Mouse (Mus musculus) mouse embryonic stem cell (cell line): Measurements from ENCODE around the gene Gm9837.

Experiments
- in situ Hi-C, 2 experiments: fragments of 300-500 bp; cut with MboI; formaldehyde crosslinking; loops; 1 replicate in 1 of 2; 3 replicates in 1 of 2; pipeline ENCODE4 v1.14.3; 2019 to 2020; ENCODE audit warnings: low sequenced_read_pairs in 2 of 2, low pct_unique_long_range_greater_than_20kb in 1 of 2, mixed read lengths in 1 of 2; ENCODE audit not compliant: unreplicated experiment in 1 of 2

Gm9837 gene

DNA sequence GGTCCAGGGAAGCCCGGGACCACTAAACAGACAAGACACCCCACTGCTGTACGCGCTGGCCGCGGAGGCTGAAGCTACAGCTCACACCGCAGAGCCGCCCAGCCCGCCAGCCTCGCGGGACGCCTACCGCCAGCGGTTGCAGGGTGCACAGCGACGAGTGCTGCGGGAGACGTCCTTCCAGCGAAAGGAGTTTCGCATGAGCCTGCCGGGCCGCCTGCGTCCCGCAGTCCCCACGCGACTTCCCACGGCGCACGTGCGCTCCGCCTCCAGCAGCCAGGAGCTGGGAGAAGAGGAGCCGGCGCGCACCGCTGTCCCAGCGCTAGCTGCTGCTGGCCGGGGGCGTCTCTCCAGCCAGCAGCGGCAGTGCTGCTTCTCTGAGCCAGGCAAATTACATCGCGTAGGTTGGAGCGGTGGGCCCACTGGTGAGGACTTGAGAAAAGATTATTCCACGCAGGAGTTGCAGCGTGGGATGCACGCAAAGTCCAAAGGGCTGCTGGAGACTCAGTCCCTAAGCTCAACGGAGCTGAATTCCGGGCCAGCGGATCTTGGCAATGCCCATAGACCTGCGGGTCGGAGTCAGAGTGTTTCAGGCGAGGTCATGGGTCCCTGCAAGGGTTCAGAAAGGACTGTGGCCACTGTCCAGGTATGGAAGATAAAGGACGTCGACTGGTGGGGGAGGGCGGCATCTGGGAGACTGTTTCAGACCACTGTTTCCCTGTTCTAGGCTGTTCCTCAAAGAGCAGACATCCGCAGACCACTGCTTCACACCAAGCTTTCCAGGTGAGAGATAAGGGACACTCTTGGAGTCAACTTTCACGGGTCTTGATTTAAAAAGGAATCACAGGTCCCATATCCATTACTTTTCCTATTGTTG, 6.5 kb downstream of the Gm9837 start:
- in situ Hi-C loops = no loop called here

- in situ Hi-C loops = no loop called here
Observed at GRCm38 (mm10) chr11:53461727-53462126, 8.6 kb downstream of the Gm9837 start.

GRCm38 (mm10) chr11:53460192-53460591, 10.1 kb downstream of the Gm9837 start:
- in situ Hi-C loops = no loop called here

- in situ Hi-C loops = no loop called here
Observed at GRCm38 (mm10) chr11:53458996-53459395, 11.3 kb downstream of the Gm9837 start.

DNA sequence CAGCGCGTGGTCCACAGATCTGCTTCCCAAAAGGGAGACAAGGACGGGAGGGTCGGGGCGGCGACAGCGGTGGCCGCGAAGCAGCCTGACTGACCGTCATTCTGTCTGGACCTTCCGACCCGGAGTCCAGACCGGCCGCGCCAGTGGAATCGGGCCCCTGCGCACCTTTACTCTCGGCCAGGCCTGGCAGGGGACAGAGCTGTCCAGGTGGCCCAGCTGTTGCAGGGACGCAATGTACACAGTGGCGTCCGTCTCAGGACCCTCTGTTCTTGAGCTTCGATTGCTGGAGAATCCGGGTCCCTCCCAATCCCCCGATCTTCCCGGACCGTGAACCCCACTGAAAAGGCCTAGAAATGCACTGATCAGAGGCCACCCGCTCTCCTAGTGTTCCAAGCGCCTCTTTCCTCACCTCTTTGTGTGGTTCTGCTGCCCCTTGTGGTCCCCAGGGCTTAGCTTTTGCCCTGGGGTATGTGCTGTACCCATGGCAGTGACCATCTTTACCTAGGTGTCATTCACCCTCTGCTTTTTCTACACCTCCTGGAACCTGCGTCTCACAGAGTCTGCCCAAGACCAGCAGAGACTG, 12.8 kb downstream of the Gm9837 start:
- in situ Hi-C loops = no loop called here

DNA sequence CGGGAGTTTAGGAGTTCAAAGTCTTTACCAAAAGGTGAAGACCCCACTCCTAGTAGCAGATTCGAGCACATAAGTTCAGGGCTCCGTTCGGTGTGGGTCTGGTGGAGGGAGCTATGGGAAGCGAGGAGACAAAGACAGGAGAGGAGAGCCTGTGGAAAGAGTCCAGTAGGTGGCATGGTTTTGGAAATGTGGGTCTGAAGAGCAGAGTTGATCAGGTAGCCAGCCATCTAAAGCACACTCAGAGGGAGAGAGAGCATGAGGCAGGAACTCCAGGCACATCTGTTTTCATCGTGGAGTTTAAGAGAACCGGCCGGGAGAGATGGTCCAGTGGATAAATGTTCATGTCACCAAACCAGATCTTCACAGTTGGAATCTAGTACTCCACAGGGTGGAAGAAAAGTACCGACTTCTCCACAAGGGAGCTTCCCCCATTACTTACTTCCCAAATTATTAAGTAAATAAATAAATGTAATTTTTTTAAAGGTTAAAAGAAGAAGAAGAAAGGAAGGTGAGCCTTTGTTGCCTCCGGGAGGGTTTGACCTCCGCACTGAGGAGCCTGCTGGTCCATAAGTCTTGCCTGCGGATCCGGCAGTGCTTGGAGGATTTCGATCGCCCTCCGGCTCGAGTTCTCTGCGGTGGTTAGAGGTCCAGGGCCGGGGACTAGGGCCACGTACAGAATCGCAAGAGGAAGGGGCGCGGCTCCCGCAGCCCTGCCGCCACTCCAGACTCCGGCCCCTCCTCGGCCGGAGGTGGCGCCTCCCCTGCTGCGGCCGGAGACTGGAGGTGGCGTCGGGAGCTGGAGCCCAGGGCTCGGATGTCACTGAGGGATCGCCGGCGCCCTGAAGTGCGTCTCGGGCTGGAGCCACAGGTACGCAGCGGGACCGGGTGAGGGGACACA, 13.6 kb downstream of the Gm9837 start, which contains the start of the genes Gm10447 and Shroom1:
Gene Gm10447 (minus strand): TSS at position 637 of the 898 bp plus-strand sequence.
Gene Shroom1 (plus strand): TSS at position 732 of the 898 bp plus-strand sequence.
- in situ Hi-C loops = no loop called here

GRCm38 (mm10) chr11:53453031-53453430, 17.2 kb downstream of the Gm9837 start:
- in situ Hi-C loops = no loop called here

- in situ Hi-C loops = no loop called here
Observed at GRCm38 (mm10) chr11:53452396-53452795, 17.9 kb downstream of the Gm9837 start.

DNA sequence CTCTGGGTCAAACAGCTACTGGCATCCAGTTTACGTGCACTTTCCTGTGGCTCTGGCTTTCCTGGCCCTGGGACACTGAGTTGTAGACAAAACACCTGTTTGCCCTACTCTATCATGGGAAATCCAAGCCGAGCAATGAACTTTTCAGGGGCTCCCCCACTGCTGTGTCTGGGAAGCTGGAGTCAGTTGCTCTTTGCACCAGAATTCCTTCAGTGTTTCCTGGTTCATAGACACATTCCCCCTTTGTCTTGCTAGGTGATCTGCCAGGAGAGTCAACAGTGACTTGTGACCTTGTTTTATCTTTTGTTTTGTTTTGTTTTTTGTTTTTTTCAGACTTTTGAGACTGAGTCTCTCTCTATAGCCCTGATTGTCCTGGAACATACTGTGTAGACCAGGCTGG, 18.9 kb downstream of the Gm9837 start:
- in situ Hi-C loops = no loop called here

- in situ Hi-C loops = no loop called here
Observed at GRCm38 (mm10) chr11:53450070-53450705, 20.1 kb downstream of the Gm9837 start.

DNA sequence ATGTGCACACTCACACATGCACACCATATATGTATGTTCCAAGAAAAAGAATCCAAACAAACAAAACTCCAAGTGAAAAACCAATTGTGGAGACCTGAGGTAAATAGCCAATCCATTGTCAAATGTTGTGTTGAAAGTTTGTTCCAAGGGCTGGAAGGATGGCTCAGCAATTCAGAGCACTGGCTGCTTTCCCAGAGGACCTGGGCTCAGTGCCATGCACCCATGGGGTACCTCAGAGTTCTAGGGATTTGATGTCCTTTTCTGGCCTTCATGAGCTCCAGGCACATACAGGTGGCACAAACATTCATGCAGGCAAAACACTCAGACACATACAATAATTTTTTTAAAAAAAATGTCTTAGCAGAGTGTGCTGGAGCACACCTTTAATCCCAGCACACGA, 21.8 kb downstream of the Gm9837 start:
- in situ Hi-C loops = no loop called here

- in situ Hi-C loops = no loop called here
Observed at GRCm38 (mm10) chr11:53447996-53448395, 22.3 kb downstream of the Gm9837 start.

- in situ Hi-C loops = no loop called here
Observed at GRCm38 (mm10) chr11:53446183-53446582, 24.1 kb downstream of the Gm9837 start.

DNA sequence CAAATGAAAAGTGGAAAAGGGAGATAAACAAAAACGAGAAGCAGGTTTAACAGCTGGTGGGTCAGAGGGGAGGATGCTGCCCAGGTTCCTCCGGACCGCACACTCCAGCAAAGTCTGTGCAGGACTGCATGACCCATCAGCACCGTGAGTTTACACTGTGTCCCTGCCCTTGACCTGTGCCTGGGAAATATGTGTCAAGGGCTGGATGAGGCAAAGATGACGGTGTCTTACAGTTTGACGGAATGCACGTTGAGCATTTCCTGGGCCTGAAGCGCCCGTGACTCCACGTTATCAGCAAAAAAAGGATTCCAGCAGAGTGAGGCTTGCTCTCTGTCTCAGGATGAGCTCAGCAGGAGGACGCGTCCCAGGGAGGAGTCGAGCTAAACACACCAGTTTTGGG, 24.7 kb downstream of the Gm9837 start:
- in situ Hi-C loops = no loop called here

- in situ Hi-C loops = no loop called here
Observed at GRCm38 (mm10) chr11:53443861-53444260, 26.4 kb downstream of the Gm9837 start.

DNA sequence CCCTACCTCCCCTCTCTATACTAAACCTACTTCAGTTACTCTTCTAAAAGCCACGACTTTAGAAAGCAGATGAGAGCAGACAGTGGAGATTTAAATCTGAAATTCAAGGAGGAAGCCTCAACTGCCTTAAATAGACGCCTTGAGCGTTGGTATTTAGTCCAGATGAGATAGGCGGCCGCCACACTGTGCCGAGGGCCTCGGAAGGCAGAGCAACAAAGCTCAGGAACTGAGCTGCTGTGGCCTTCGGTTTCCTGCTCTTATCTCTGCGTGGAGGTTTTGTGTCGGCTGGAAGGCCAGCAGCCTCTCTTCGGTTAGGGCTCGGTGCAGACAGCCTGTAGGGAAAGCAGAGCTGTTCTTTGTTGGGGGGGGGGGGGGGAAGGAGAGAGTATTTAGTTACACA, 28.4 kb downstream of the Gm9837 start:
- in situ Hi-C loops = no loop called here

- in situ Hi-C loops = no loop called here
Observed at GRCm38 (mm10) chr11:53436338-53436737, 33.9 kb downstream of the Gm9837 start.

GRCm38 (mm10) chr11:53435504-53435903, 34.8 kb downstream of the Gm9837 start:
- in situ Hi-C loops = no loop called here
